Mouse (Mus musculus) MEL (cell line): ENCODE measurements around the gene Robo1. TPM values are rescaled to one million over a fixed set of nuclear protein-coding genes. Genes with fewer than 3 reads are reported as not detected.

ENCODE experiments used
- DNase-seq: peaks from one replicate; pipeline ENCODE4 v3.0.0; 2011; ENCODE audit warnings: low read depth, low spot score
- H3K27ac ChIP-seq: 2 replicates; pipeline ENCODE4 v1.5.1; 2012; ENCODE audit warnings: low read depth, mild to moderate bottlenecking, control low read depth, low read length, moderate library complexity; ENCODE audit not compliant: control insufficient read depth
- H3K27me3 ChIP-seq, 2 experiments: fragments of 150-350 bp in 1 of 2; sonication (generic) in 1 of 2; 2 replicates each; pipeline ENCODE4 v1.6.1; 2012; ENCODE audit warnings: low read length in 2 of 2, mild to moderate bottlenecking in 2 of 2, improper control_type of control experiment in 1 of 2, moderate library complexity in 1 of 2; ENCODE audit not compliant: insufficient read depth in 2 of 2, control insufficient read depth in 1 of 2
- H3K36me3 ChIP-seq, 2 experiments: 2 replicates each; pipeline ENCODE4 v1.6.1; 2012 to 2014; ENCODE audit warnings: low read length in 2 of 2, improper control_type of control experiment in 1 of 2, inconsistent platforms in 1 of 2, mild to moderate bottlenecking in 1 of 2; ENCODE audit not compliant: insufficient read depth in 2 of 2, control insufficient read depth in 1 of 2
- H3K4me1 ChIP-seq, 2 experiments: fragments of 150-350 bp in 1 of 2; sonication (generic) in 1 of 2; 2 replicates each; pipeline ENCODE4 v1.6.1; 2012; ENCODE audit warnings: low read length in 2 of 2, improper control_type of control experiment in 1 of 2, mild to moderate bottlenecking in 1 of 2; ENCODE audit not compliant: insufficient read depth in 2 of 2, control insufficient read depth in 1 of 2
- H3K4me3 ChIP-seq, 2 experiments: fragments of 150-350 bp in 1 of 2; sonication (generic) in 1 of 2; 2 replicates each; pipeline ENCODE4 v1.5.1; 2012; ENCODE audit warnings: low read depth in 2 of 2, low read length in 2 of 2, mild to moderate bottlenecking in 2 of 2, moderate library complexity in 2 of 2, control low read depth in 1 of 2, improper control_type of control experiment in 1 of 2; ENCODE audit not compliant: control insufficient read depth in 1 of 2, insufficient read depth in 1 of 2
- H3K79me2 ChIP-seq: 2 replicates; pipeline ENCODE4 v1.6.1; 2012; ENCODE audit warnings: mild to moderate bottlenecking, low read length, moderate library complexity; ENCODE audit not compliant: control insufficient read depth, poor library complexity, insufficient read depth
- H3K9ac ChIP-seq: 2 replicates; pipeline ENCODE4 v1.6.1; 2012; ENCODE audit warnings: low read depth, mild to moderate bottlenecking, control low read depth, low read length, moderate library complexity; ENCODE audit not compliant: control insufficient read depth, poor library complexity, severe bottlenecking
- H3K9me3 ChIP-seq: fragments of 150-350 bp; sonication (generic); replicated peaks from 2 replicates; pipeline ENCODE4 v1.6.1; 2012; ENCODE audit warnings: mild to moderate bottlenecking, low read length, improper control_type of control experiment, moderate library complexity; ENCODE audit not compliant: insufficient read depth
- CHD1 ChIP-seq: IDR thresholded peaks from 2 replicates; pipeline ENCODE4 v1.6.1; 2012; ENCODE audit warnings: low read depth, mild to moderate bottlenecking, inconsistent platforms, low read length, improper control_type of control experiment
- CTCF ChIP-seq, 3 experiments: IDR thresholded peaks in 2 of 3; conservative IDR thresholded peaks in 1 of 3; 2 replicates each; pipeline ENCODE4 v1.5.1; 2011 to 2012; ENCODE audit warnings: low read length in 3 of 3, low read depth in 2 of 3, mild to moderate bottlenecking in 2 of 3, improper control_type of control experiment in 1 of 3, inconsistent platforms in 1 of 3, mixed read lengths in 1 of 3, moderate library complexity in 1 of 3; ENCODE audit not compliant: control insufficient read depth in 1 of 3, insufficient read depth in 1 of 3, poor library complexity in 1 of 3, severe bottlenecking in 1 of 3
- E2F4 ChIP-seq: IDR thresholded peaks from 2 replicates; pipeline ENCODE4 v1.6.1; 2011; ENCODE audit warnings: low read depth, low read length, improper control_type of control experiment, borderline replicate concordance
- ELF1 ChIP-seq: IDR thresholded peaks from 2 replicates; pipeline ENCODE4 v1.6.1; 2014; ENCODE audit warnings: low read depth, mild to moderate bottlenecking, inconsistent platforms, low read length, improper control_type of control experiment, moderate library complexity
- ETS1 ChIP-seq: IDR thresholded peaks from 2 replicates; pipeline ENCODE4 v1.6.1; 2012; ENCODE audit warnings: low read depth, mild to moderate bottlenecking, inconsistent platforms, low read length, improper control_type of control experiment, moderate library complexity
- GATA1 ChIP-seq: IDR thresholded peaks from 2 replicates; pipeline ENCODE4 v1.6.1; 2011; ENCODE audit warnings: low read depth, low read length, improper control_type of control experiment
- KAT2A ChIP-seq: conservative IDR thresholded peaks from 2 replicates; pipeline ENCODE4 v1.6.1; 2012; ENCODE audit warnings: low read depth, low read length, improper control_type of control experiment, inconsistent platforms
- MAX ChIP-seq: IDR thresholded peaks from 2 replicates; pipeline ENCODE4 v1.6.1; 2011; ENCODE audit warnings: low read length, improper control_type of control experiment
- MXI1 ChIP-seq: IDR thresholded peaks from 2 replicates; pipeline ENCODE4 v1.6.1; 2011; ENCODE audit warnings: mild to moderate bottlenecking, low read depth, low read length, improper control_type of control experiment
- MYB ChIP-seq: IDR thresholded peaks from 2 replicates; pipeline ENCODE4 v1.6.1; 2011; ENCODE audit warnings: mild to moderate bottlenecking, low read depth, low read length, improper control_type of control experiment
- MYC ChIP-seq: IDR thresholded peaks from 2 replicates; pipeline ENCODE4 v1.6.1; 2011; ENCODE audit warnings: low read depth, mild to moderate bottlenecking, low read length, improper control_type of control experiment, moderate library complexity
- NRF1 ChIP-seq: IDR thresholded peaks from 2 replicates; pipeline ENCODE4 v1.6.1; 2014; ENCODE audit warnings: low read depth, mild to moderate bottlenecking, inconsistent platforms, low read length, improper control_type of control experiment, moderate library complexity; ENCODE audit not compliant: poor library complexity, insufficient read depth, severe bottlenecking
- POLR2A ChIP-seq, 2 experiments: IDR thresholded peaks; 2 replicates each; pipeline ENCODE4 v1.6.1; 2011 to 2012; ENCODE audit warnings: low read length in 2 of 2, mild to moderate bottlenecking in 2 of 2, control low read depth in 1 of 2, improper control_type of control experiment in 1 of 2, low read depth in 1 of 2, moderate library complexity in 1 of 2; ENCODE audit not compliant: control insufficient read depth in 1 of 2, insufficient read depth in 1 of 2, poor library complexity in 1 of 2
- ZKSCAN1 ChIP-seq: IDR thresholded peaks from 2 replicates; pipeline ENCODE4 v1.6.1; 2012; ENCODE audit warnings: low read depth, mild to moderate bottlenecking, inconsistent platforms, low read length, improper control_type of control experiment, moderate library complexity
- ZNF384 ChIP-seq: IDR thresholded peaks from 2 replicates; pipeline ENCODE4 v1.6.1; 2012; ENCODE audit warnings: low read depth, mild to moderate bottlenecking, inconsistent platforms, low read length, improper control_type of control experiment
- polyA plus RNA-seq, 2 experiments: library from polyadenylated mRNA; stranded (reverse) in 1 of 2; unstranded in 1 of 2; fragments of >175 nt in 1 of 2; fragments of >200 nt in 1 of 2; gene quantifications; 2 replicates each; pipeline versions ENCODE4 v1.2.1 to v1.2.4; 2012; ENCODE audit warnings: low replicate concordance in 2 of 2, low read depth in 1 of 2; ENCODE audit not compliant: insufficient read length in 2 of 2, insufficient read depth in 1 of 2, missing spikeins in 1 of 2
- total RNA-seq: library from RNA; depleted of rRNA; stranded (reverse); fragments of 300-350 nt; gene quantifications from 2 replicates; pipeline ENCODE4 v1.2.3, GENCODE M21; 2012

The Robo1 gene
- total and polyA plus RNA-seq, 3 experiments, result not detected

GRCm38 (mm10) chr16:72920013-72920412 lies 611.9 kb downstream of the Robo1 start:
- DNase-seq, result no peak
- H3K9ac ChIP-seq, result no peak overlapping the region
- no peaks in the 10 kb centered on the region for H3K4me1 ChIP-seq
- H3K27ac ChIP-seq, result no peak overlapping the region
- H3K27me3 ChIP-seq, result no peaks in the 10 kb centered on the region
- no peaks in the 10 kb centered on the region for H3K36me3 ChIP-seq
- no peaks in the 10 kb centered on the region for H3K79me2 ChIP-seq
- no peak overlapping the region for H3K4me3 ChIP-seq
- no peak for TF ChIP-seq ETS1
- TF ChIP-seq MAX, result no peak
- TF ChIP-seq GATA1, result no peak
- no peak for TF ChIP-seq ELF1
- TF ChIP-seq ZNF384, result no peak
- TF ChIP-seq KAT2A, result no peak
- TF ChIP-seq MYB, result no peak
- no peak for TF ChIP-seq MYC
- no peak for TF ChIP-seq E2F4
- no peak for TF ChIP-seq NRF1
- no peak for TF ChIP-seq CTCF (IDR thresholded peaks at IDR 0.05 in 2 of 3, conservative IDR thresholded peaks at IDR 0.05 in 1 of 3; ENCODE audit: control insufficient read depth in 1 of 3, insufficient read depth in 1 of 3, low read depth in 2 of 3, low read length in 3 of 3, poor library complexity in 1 of 3, severe bottlenecking in 1 of 3)
- no peak for TF ChIP-seq MXI1
- TF ChIP-seq ZKSCAN1, result no peak
- no peak for TF ChIP-seq CHD1
- H3K9me3 ChIP-seq, result no peaks in the 10 kb centered on the region

GRCm38 (mm10) chr16:72924423-72925224 lies 616.5 kb downstream of the Robo1 start:
- Histone ChIP-seq H3K4me1 (no peaks in the 10 kb centered on the region), H3K36me3 (no peaks in the 10 kb centered on the region), H3K4me3 (no peak overlapping the region), H3K79me2 (no peaks in the 10 kb centered on the region), H3K27me3 (no peaks in the 10 kb centered on the region), H3K9ac (no peak overlapping the region), H3K27ac (no peak overlapping the region)
- DNase-seq, result no peak
- no peak for TF ChIP-seq POLR2A (IDR thresholded peaks at IDR 0.05; ENCODE audit: control insufficient read depth in 1 of 2, insufficient read depth in 1 of 2, low read depth in 1 of 2, low read length in 2 of 2, poor library complexity in 1 of 2)
- TF ChIP-seq, all 39 proteins: peak for 0
- no peaks in the 10 kb centered on the region for H3K9me3 ChIP-seq
